Comparison of ENCODE assay signal across 25 mouse cellular contexts in genomic region chr9:55065241-55065640, GRCm38 (mm10). TPM values are rescaled to one million over a fixed set of nuclear protein-coding genes. Genes with fewer than 3 reads are reported as not detected.
A peak's percentile ranks its signal among the peaks of the same experiment; 100 is the strongest.
DNase-seq lines count a peak whose midpoint lies in the region; ATAC-seq and TF ChIP-seq lines count a peak whose summit lies in the region.
"Had no signal": no experiment of that assay in that cellular context is flagged by ENCODE, and none has a peak within 500 bp of the region (broad histone marks: within the 10 kb centered on the region; RNA-seq: fewer than 3 reads in every experiment).

No protein-coding gene starts in this region.

- no peaks in the 10 kb centered on the region for H3K27me3 ChIP-seq in intestine, postnatal 0 days (replicated peaks; ENCODE audit: control insufficient read depth, insufficient read depth, low read length)
- no peaks in the 10 kb centered on the region for H3K27me3 ChIP-seq in lung, postnatal 0 days (replicated peaks; ENCODE audit: insufficient read depth, low read length)
- H3K27me3 ChIP-seq: heart, embryonic 15.5 days; limb, embryonic 13.5 days had no signal

- peak; percentile 33 for DNase-seq in right cerebral cortex, postnatal 4 days
- no peak for DNase-seq in right cerebral cortex, adult 18-20 months
- peak; percentile 80 for DNase-seq in cerebellum, adult 11-12 months
- peak; percentile 84 to 91 for DNase-seq in cerebellum, postnatal 10 days
- no peak for DNase-seq in lung, postnatal 0 days (ENCODE audit: low spot score)
- no peak for DNase-seq in layer of hippocampus, adult 9-11 months
- DNase-seq: adrenal gland, postnatal 25 days; gastrocnemius, adult 2 months; kidney, postnatal 25 days; layer of hippocampus, postnatal 36 days; lung, adult 18-20 months; right cerebral cortex, postnatal 25 days; thymus, postnatal 14 days had no signal

- H3K9me3 ChIP-seq in intestine, postnatal 0 days (ENCODE audit: control insufficient read depth), result no peaks in the 10 kb centered on the region
- no peaks in the 10 kb centered on the region for H3K9me3 ChIP-seq in lung, postnatal 0 days (ENCODE audit: low read length)
- H3K9me3 ChIP-seq: forebrain, embryonic 10.5 days; heart, embryonic 15.5 days; limb, embryonic 13.5 days; liver, embryonic 12.5 days; midbrain, embryonic 12.5 days had no signal

- no peak overlapping the region for H3K4me3 ChIP-seq in intestine, postnatal 0 days (ENCODE audit: low read depth, low read length)
- no peak overlapping the region for H3K4me3 ChIP-seq in lung, postnatal 0 days (ENCODE audit: low read depth, low read length)
- H3K4me3 ChIP-seq: forebrain, embryonic 10.5 days; gastrocnemius, adult 2 months; heart, embryonic 15.5 days; layer of hippocampus, adult 2 months; limb, embryonic 13.5 days; liver, embryonic 12.5 days; midbrain, embryonic 12.5 days had no signal

- no peak for TF ChIP-seq CTCF in intestine, postnatal 0 days (IDR thresholded peaks at IDR 0.05; ENCODE audit: low read depth)
- TF ChIP-seq CTCF in lung, postnatal 0 days (IDR thresholded peaks at IDR 0.05), result no peak

- ATAC-seq in intestine, postnatal 0 days, result no peak
- no peak for ATAC-seq in lung, postnatal 0 days
- ATAC-seq: hindbrain, embryonic 16.5 days; intestine, embryonic 16.5 days; liver, embryonic 12.5 days had no signal

- H3K9ac ChIP-seq in intestine, postnatal 0 days (ENCODE audit: low read depth, low read length), result no peak overlapping the region
- no peak overlapping the region for H3K9ac ChIP-seq in lung, postnatal 0 days (replicated peaks; ENCODE audit: low read depth)
- H3K9ac ChIP-seq: heart, embryonic 15.5 days; limb, embryonic 13.5 days; liver, embryonic 12.5 days; midbrain, embryonic 12.5 days had no signal

- no peak overlapping the region for H3K4me2 ChIP-seq in intestine, postnatal 0 days (replicated peaks; ENCODE audit: low read depth)
- no peak overlapping the region for H3K4me2 ChIP-seq in lung, postnatal 0 days (replicated peaks; ENCODE audit: low read depth, low read length)
- H3K4me2 ChIP-seq: heart, embryonic 15.5 days; limb, embryonic 13.5 days; liver, embryonic 12.5 days; midbrain, embryonic 12.5 days had no signal

- H3K4me1 ChIP-seq in intestine, postnatal 0 days (replicated peaks; ENCODE audit: control insufficient read depth, insufficient read depth, low read length), result no peaks in the 10 kb centered on the region
- H3K4me1 ChIP-seq in lung, postnatal 0 days (ENCODE audit: insufficient read depth, low read depth, low read length), result no peaks in the 10 kb centered on the region
- H3K4me1 ChIP-seq: liver, embryonic 12.5 days had no signal

- no peak for TF ChIP-seq EP300 in lung, postnatal 0 days (IDR thresholded peaks at IDR 0.05)

- whole genome bisulfite sequencing in intestine, postnatal 0 days, result 77% methylated on average over 9 of the region's 9 CpGs
- WGBS in lung, postnatal 0 days, result 84% methylated on average over 9 of the region's 9 CpGs

- H3K27ac ChIP-seq in intestine, postnatal 0 days (ENCODE audit: low read depth, low read length), result no peak overlapping the region
- H3K27ac ChIP-seq in lung, postnatal 0 days (ENCODE audit: low read length), result no peak overlapping the region
- H3K27ac ChIP-seq: gastrocnemius, adult 2 months; heart, embryonic 15.5 days; layer of hippocampus, adult 2 months; limb, embryonic 13.5 days; liver, embryonic 12.5 days; midbrain, embryonic 12.5 days had no signal

- no peaks in the 10 kb centered on the region for H3K36me3 ChIP-seq in intestine, postnatal 0 days (ENCODE audit: control insufficient read depth, insufficient read depth)
- no peaks in the 10 kb centered on the region for H3K36me3 ChIP-seq in lung, postnatal 0 days (ENCODE audit: insufficient read depth, low read length)
- H3K36me3 ChIP-seq: forebrain, embryonic 10.5 days; heart, embryonic 15.5 days; limb, embryonic 13.5 days; liver, embryonic 12.5 days; midbrain, embryonic 12.5 days had no signal

RNA-seq across cellular contexts. Expression of gene Chrnb4, which starts 16.7 kb away (rescaled TPM):
- polyA plus RNA-seq in intestine, postnatal 0 days (2015; fragmentation: Nextera tagmentation; extraction: Ambion mirVana), result 2.3 and 3.1 TPM in 2 replicates
- 0.08 and 0.10 TPM in 2 replicates for polyA plus RNA-seq in lung, postnatal 0 days (2015; fragmentation: Nextera tagmentation; extraction: Ambion mirVana)

RNA-seq across cellular contexts. Expression of gene Chrna3, which starts 38.9 kb away (rescaled TPM):
- polyA plus RNA-seq in intestine, postnatal 0 days (2015; fragmentation: Nextera tagmentation; extraction: Ambion mirVana), result 5.3 and 5.4 TPM in 2 replicates
- 0.05 and 0.06 TPM in 2 replicates for polyA plus RNA-seq in lung, postnatal 0 days (2015; fragmentation: Nextera tagmentation; extraction: Ambion mirVana)
- polyA plus RNA-seq: C2C12; gonadal fat pad, adult 2 months; spleen, adult 2 months had no signal

Comparison
In these comparisons a context has a peak if more than half of its experiments do, and no peak if none do; other contexts are left out.
1. DNase-seq: peak in right cerebral cortex, postnatal 4 days (single experiment), cerebellum, adult 11-12 months (single experiment) and cerebellum, postnatal 10 days (2 of 2); none in right cerebral cortex, adult 18-20 months (single experiment), lung, postnatal 0 days (single experiment) and layer of hippocampus, adult 9-11 months (single experiment).